Mouse (Mus musculus): ENCODE data around the gene Cachd1. TPM values are rescaled to one million over a fixed set of nuclear protein-coding genes. Genes with fewer than 3 reads are reported as not detected.

Gene Cachd1
- polyA plus RNA-seq, 1 experiment = 3.9 TPM

DNA sequence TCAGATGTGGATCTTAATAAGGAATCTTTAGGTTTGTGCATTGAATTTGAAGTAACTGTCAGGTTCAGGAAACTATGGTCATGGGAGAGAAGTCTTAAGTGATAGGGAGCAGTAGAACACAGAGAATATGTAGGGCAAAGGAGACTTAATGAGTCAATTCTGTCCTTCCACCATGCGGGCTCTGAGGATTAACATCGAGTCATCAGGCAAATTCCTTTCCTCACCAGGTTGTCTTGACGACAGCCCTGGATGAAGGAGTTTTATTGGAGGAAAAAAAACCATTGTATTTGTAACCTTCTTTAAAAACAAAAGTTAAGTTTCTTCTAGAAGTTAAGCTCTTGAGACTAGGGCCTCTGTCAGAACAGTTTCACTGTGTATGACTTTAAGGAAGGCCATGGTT, 100.9 kb downstream of the Cachd1 start:
- Histone ChIP-seq H3K79me2 (ENCODE audit: control insufficient read depth, insufficient read depth) (no peaks in the 10 kb centered on the region), H3ac (ENCODE audit: control insufficient read depth, insufficient read length) (no peak overlapping the region), H3K36me3 (ENCODE audit: control insufficient read depth, insufficient read depth) (no peaks in the 10 kb centered on the region), H3K27me3 (ENCODE audit: control insufficient read depth, insufficient read depth, insufficient read length) (no peaks in the 10 kb centered on the region), H3K4me3 (no peak overlapping the region), H3K4me2 (ENCODE audit: low read depth) (no peak overlapping the region)
- no peak for TF ChIP-seq TCF3 (IDR thresholded peaks at IDR 0.05; ENCODE audit: insufficient read length, low read depth)

DNA sequence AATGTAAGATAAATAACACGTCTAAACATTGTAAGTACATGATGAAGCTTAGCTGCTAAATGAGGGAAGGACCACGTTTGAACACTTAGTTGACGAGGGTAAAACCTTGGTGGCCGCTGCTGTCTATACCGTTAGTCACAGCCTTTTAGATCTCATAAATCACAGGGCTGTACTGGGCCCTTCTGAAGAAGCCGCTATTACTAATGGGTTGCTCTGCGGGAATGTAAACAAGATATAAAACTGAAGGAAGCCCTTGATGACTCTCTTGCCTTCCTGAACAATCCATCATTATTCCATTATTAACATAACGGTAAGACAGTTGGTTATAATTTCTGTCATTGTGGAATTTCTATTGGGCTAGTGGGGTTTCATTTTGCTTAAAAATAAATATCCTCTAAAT, 102.9 kb downstream of the Cachd1 start:
- Histone ChIP-seq H3ac (ENCODE audit: control insufficient read depth, insufficient read length) (no peak overlapping the region), H3K27me3 (ENCODE audit: control insufficient read depth, insufficient read depth, insufficient read length) (no peaks in the 10 kb centered on the region), H3K4me3 (no peak overlapping the region), H3K79me2 (ENCODE audit: control insufficient read depth, insufficient read depth) (no peaks in the 10 kb centered on the region), H3K4me2 (ENCODE audit: low read depth) (no peak overlapping the region), H3K36me3 (ENCODE audit: control insufficient read depth, insufficient read depth) (no peaks in the 10 kb centered on the region)
- TF ChIP-seq E2F4 (IDR thresholded peaks at IDR 0.05; ENCODE audit: insufficient read depth) (no peak), MAX (IDR thresholded peaks at IDR 0.05; ENCODE audit: low read depth) (no peak)

DNA sequence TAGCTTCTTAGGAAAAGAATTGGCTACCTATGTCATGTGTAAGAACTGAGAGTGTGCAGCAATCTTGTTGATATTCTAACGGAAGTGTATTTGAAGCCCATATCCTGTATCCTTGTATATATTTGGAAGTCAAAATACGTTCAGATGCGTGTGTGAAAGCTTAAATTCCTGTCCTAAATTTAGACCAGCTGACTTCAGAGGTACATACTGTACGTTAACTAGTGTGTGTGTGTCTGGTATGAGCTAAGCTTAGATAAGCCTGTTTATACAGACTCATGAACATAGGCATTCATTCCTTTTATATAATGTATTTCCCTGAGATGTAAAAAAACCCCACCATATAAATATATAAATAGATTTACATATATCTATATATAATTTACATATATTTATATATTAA, 103.6 kb downstream of the Cachd1 start:
- TF ChIP-seq POLR2AphosphoS2 (IDR thresholded peaks at IDR 0.05; ENCODE audit: insufficient read length, low read depth) = no peak
- TF ChIP-seq USF1 (IDR thresholded peaks at IDR 0.05; ENCODE audit: low read depth) = no peak
- no peak for TF ChIP-seq POLR2A (IDR thresholded peaks at IDR 0.05; ENCODE audit: insufficient read length, low read depth)
- no peak for TF ChIP-seq E2F4 (IDR thresholded peaks at IDR 0.05; ENCODE audit: insufficient read depth)
- no peak for TF ChIP-seq CEBPB (IDR thresholded peaks at IDR 0.05; ENCODE audit: insufficient read depth, poor library complexity, severe bottlenecking)
- no peak for TF ChIP-seq REST (IDR thresholded peaks at IDR 0.05; ENCODE audit: insufficient read depth, insufficient read length)
- TF ChIP-seq MAX (IDR thresholded peaks at IDR 0.05; ENCODE audit: low read depth) = no peak
- TF ChIP-seq TCF3 (IDR thresholded peaks at IDR 0.05; ENCODE audit: insufficient read length, low read depth) = no peak
- TF ChIP-seq TCF12 (IDR thresholded peaks at IDR 0.05; ENCODE audit: insufficient read depth, poor library complexity, severe bottlenecking) = no peak
- TF ChIP-seq MYOD1 (IDR thresholded peaks at IDR 0.05; ENCODE audit: control insufficient read depth in 1 of 3, insufficient read length in 2 of 3, low read depth in 2 of 3) = no peak
- TF ChIP-seq MYOG (IDR thresholded peaks at IDR 0.05; ENCODE audit: control insufficient read depth in 1 of 3, insufficient read depth in 1 of 3, insufficient read length in 2 of 3, low read depth in 2 of 3) = no peak
- TF ChIP-seq SRF (IDR thresholded peaks at IDR 0.05; ENCODE audit: control insufficient read depth, insufficient read length, low read depth) = no peak
- H3K36me3 ChIP-seq (ENCODE audit: control insufficient read depth, insufficient read depth) = no peaks in the 10 kb centered on the region
- H3K79me2 ChIP-seq (ENCODE audit: control insufficient read depth, insufficient read depth) = no peaks in the 10 kb centered on the region
- H3K27me3 ChIP-seq (ENCODE audit: control insufficient read depth, insufficient read depth, insufficient read length) = no peaks in the 10 kb centered on the region
- no peak overlapping the region for H3K4me2 ChIP-seq (ENCODE audit: low read depth)
- no peak overlapping the region for H3ac ChIP-seq (ENCODE audit: control insufficient read depth, insufficient read length)
- no peak overlapping the region for H3K4me3 ChIP-seq

DNA sequence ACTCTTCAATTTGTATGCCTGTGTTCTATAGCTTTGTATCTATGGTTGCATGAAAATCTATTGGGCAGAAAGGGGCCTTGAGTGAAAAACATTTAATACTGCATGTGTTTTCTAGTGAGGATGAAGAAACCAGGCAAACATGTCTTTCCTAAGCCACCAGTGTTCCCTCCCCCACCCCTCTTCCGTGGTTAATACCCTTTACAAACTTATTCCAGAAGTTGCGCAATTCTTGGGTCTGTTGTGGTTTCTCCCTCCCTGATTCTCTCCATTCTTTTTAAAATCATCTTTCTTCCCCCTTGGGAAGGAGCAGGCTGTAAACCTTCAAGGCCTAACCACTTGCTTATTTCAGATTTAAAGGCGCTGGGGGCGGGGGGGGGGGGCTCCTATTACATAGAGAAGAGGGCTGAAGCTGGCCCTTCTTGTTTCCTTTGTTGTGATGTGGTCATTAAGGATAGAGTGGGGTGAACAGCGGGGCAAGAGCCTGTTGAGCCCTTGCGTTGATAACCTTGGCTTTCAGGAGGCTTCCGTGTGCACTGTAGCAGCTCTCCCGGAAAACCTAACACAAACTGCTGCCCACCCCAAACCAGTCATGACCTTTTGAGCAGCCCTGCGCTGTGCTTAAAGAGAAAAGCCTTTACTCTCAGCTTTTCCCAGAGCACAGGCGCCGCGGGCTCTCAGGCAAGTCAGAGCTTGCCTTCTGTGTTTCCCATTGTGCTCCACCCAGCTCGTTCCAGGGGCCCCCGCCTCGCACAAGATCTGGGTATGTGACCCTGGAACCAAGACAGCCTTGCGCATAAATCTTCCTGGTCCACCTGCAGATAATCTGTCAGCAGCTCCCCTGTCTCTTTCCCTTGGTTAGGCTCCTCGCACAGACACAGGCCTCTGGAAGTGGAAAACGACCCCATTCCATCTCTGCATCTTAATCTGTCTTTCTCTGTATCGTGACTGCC, 109.6 kb downstream of the Cachd1 start:
- H3ac ChIP-seq (ENCODE audit: control insufficient read depth, insufficient read length) = no peak overlapping the region
- peak; percentile 100 for TF ChIP-seq CEBPB (IDR thresholded peaks at IDR 0.05; ENCODE audit: insufficient read depth, poor library complexity, severe bottlenecking)
- TF ChIP-seq POLR2A (IDR thresholded peaks at IDR 0.05; ENCODE audit: insufficient read length, low read depth) = no peak
- H3K36me3 ChIP-seq (ENCODE audit: control insufficient read depth, insufficient read depth) = no peaks in the 10 kb centered on the region
- no peaks in the 10 kb centered on the region for H3K27me3 ChIP-seq (ENCODE audit: control insufficient read depth, insufficient read depth, insufficient read length)
- peak overlapping the region; percentile 60 for H3K4me2 ChIP-seq (ENCODE audit: low read depth)
- no peaks in the 10 kb centered on the region for H3K79me2 ChIP-seq (ENCODE audit: control insufficient read depth, insufficient read depth)
- no peak overlapping the region for H3K4me3 ChIP-seq

DNA sequence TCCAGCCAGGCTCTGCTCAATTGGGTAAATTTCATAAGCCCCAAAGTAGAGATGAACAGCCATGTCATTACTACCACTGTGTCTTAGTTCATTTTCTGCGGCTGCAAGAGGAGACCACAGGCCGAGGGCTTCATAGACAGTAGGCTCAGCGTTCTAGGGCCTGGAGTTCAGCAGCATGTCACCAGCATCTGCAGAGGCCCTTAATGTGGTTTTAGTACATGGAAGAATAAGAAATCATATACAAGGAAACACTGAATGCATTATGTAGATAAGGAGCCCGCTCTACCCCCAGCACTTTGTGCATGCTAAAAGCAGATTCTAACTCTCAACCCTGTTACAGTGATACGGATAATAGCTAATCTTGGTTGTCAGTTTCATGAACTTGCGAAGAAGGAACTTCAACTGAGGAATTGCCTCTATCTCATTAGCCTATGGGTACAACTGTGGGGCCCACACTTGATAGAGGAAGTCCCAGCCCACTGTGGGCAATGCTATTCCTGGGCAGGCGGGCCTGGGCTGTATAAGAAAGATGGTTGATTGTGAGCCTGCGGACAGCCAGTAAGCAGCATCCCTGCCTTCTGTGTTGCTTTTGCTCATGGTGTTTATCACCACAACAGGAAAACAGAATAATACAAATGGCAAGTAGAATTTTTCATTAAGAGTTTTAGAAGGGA, 110.4 kb downstream of the Cachd1 start:
- Histone ChIP-seq H3K4me3 (no peak overlapping the region), H3K4me2 (ENCODE audit: low read depth) (no peak overlapping the region), H3ac (ENCODE audit: control insufficient read depth, insufficient read length) (no peak overlapping the region), H3K36me3 (ENCODE audit: control insufficient read depth, insufficient read depth) (no peaks in the 10 kb centered on the region), H3K79me2 (ENCODE audit: control insufficient read depth, insufficient read depth) (no peaks in the 10 kb centered on the region), H3K27me3 (ENCODE audit: control insufficient read depth, insufficient read depth, insufficient read length) (no peaks in the 10 kb centered on the region)
- TF ChIP-seq E2F4 (IDR thresholded peaks at IDR 0.05; ENCODE audit: insufficient read depth) = no peak
- no peak for TF ChIP-seq USF1 (IDR thresholded peaks at IDR 0.05; ENCODE audit: low read depth)
